Mouse (Mus musculus) T-helper 17 cell (primary cell): ENCODE data around the gene Olfr978.
"Not testable (repeated sequence)": the region's sequence is repeated elsewhere in the genome, so short reads cannot be mapped to it uniquely, and the experiment has no call there.

Experiments used
- in situ Hi-C, 2 experiments: fragments of 300-600 bp; cut with MboI, MseI; formaldehyde crosslinking; loops; 1 replicate in 1 of 2; 2 replicates in 1 of 2; pipeline ENCODE4 v1.15.1; 2025; ENCODE audit warnings: high pct_unique_total_duplicates in 2 of 2

Gene Olfr978

GRCm38 (mm10) chr9:39991813-39992212, at the start of gene Olfr978:
Olfr978 (plus strand) TSS chr9:39992113.
- in situ Hi-C loops: no loop called here

DNA sequence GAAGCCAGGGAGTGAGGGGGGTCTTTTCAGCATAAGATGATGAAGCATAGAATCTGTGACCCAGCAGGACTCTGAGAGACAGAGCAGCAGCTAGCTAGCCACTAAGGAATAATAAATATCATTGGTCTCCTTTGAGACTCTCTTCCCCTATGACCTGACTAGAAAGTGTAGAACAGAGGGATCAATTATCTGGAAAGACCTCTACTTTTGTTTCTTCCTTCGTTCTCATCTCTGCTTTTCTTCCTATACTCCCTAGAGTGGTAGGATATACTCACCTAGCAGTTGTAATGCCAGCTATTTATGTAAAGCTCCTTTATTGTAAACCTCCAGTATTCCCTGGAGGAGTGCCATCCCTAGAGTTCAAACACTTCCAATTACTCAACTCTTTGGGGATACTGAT, 40.0 kb upstream of the Olfr978 start, which contains the start of gene Olfr975:
Gene Olfr975, minus strand, starts transcription at position 101 of the 400 bp plus-strand sequence.
- in situ Hi-C loops: no loop called here

DNA sequence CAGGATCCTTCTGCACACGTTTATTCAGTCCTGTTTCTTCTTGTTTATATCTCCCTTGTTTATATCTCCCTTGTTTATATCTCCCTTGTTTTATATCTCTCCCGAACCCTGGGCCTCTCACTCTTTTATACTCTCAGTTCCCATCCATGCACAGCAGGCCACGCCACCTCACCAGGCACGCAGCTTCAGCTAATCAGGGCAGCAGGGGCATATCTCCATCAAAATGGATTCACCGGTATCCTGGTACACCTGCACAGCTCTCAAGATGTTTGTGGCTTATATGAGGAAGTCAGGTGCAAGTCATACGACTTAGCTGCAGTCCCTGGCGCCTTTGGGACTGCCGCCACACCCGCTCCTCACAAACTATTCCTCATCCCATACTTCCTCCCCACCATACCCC, 30.9 kb upstream of the Olfr978 start, which contains the start of gene Olfr976:
Gene Olfr976, minus strand, starts transcription at position 101 of the 400 bp plus-strand sequence.
- in situ Hi-C loops: not testable (repeated sequence)

DNA sequence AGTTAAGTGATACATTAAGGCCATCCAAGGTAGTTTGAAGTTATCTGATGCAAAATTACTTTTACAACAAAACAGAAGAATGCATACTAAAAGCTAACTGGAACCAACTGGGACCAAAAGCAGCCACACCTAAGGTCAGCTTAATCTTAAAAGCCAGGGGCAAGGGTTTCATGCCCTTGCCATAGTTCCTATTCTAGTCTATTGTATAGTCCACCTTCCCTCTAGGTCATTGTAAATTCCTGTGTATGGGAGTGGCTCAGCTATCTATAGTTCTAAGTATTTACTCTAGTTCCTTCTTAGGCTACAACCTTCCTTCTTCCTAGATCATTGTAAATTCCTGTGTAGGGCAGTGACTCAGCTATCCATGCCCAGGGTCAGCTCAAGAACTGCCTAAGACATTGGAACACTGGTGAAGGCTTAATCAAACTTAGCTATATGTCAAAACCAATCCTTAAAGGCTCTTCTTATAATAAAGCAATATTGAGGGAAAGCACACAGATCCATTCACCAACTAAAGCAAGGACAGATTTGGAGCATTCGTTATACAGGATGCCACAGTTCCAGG, 15.2 kb upstream of the Olfr978 start:
- in situ Hi-C loops: not testable (repeated sequence)

DNA sequence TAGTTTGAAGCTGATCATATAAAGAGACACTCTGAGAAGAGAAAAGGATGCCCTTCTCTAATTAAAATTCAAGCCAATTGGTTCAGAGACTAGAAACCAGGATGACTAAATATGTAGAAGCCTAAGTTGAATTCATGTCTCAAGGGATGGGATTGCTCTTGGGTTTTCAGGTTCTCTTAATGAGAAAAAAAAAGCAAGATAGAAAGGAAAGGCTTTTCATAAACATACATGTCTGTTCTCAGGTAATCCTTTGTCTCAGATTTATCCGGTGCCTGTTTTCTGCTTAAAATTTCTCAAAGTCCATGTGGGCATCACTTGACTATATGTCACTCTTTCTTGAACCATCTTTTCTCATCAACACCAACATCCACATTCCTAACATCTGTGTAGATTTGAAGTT, 11.5 kb downstream of the Olfr978 start, which contains the start of gene Olfr979:
Gene Olfr979, minus strand, starts transcription at position 101 of the 400 bp plus-strand sequence.
- in situ Hi-C loops: no loop called here

GRCm38 (mm10) chr9:40009482-40009881, 17.6 kb downstream of the Olfr978 start, which contains the start of gene Olfr980:
Olfr980 (minus strand) TSS chr9:40009582.
- in situ Hi-C loops: no loop called here

GRCm38 (mm10) chr9:40021164-40021563, 29.3 kb downstream of the Olfr978 start, which contains the start of gene Olfr981:
Olfr981 (plus strand) TSS chr9:40021464.
- in situ Hi-C loops: no loop called here
